Mouse (Mus musculus): ENCODE measurements at regions not wholly inside any gene's neighbourhood (a gene's known extent, or its start where the extent isn't known, plus 50 kb on each side); places are given as distances from the start of the nearest gene placed in this dataset.

DNA sequence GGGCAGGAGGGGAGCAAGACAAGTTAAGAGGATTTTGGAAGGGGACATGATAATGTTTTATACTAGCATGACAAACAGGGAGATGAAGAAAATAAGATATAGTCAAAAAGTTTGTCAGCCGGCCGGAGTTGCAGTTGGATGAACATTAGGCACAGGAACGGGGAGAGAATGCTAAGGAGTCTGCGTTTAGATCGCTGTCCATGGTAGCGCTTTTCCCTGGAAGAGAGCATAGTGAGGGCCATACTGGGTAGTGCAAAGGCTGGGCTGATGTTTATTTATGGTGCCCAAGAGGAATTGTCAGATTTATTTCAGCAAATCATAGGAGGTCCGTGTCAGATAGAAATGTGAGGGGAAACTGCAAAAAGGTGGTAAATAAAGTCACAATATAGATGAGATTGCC lies 337.0 kb downstream of the Brinp2 start:
- TF ChIP-seq CTCF (IDR thresholded peaks at IDR 0.05) (no peak), EP300 (IDR thresholded peaks at IDR 0.05) (no peak)
